Mouse (Mus musculus) embryonic fibroblast, embryonic 13.5 days (primary cell): ENCODE measurements around the gene Pias1.

Experiments used
- CTCF ChIP-seq: IDR thresholded peaks from 2 replicates; pipeline ENCODE4 v1.5.1; 2011; ENCODE audit warnings: mild to moderate bottlenecking, control low read depth, low read length, moderate library complexity, borderline replicate concordance; ENCODE audit not compliant: insufficient read depth
- POLR2A ChIP-seq: IDR thresholded peaks from 2 replicates; pipeline ENCODE4 v1.6.1; 2011; ENCODE audit warnings: low read depth, mild to moderate bottlenecking, control low read depth, low read length, moderate library complexity

DNA sequence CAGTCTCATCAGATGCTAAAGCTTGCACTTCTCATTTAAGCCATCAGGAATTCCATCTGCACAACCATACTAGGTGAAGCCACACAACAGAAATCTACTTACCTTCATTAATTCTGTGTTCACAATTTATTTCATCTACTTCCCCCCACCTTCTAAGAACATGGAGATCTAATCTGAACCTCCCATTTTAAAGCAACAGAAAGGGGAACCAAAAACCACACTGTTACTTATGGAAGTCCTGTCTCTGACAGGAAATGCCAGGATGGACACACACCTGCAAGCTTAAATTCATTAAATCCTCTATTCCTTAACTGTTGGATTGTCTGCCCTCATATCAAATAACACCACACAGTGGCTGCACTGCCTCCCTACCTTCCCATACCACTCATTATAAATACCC is 35.0 kb downstream of the Pias1 start:
- TF ChIP-seq CTCF (no peak), POLR2A (no peak)
